Mouse (Mus musculus): ENCODE data around the gene 2010111I01Rik.

GRCm38 (mm10) chr13:63253147-63253546 is 288.5 kb downstream of the 2010111I01Rik start:
- TF ChIP-seq CTCF (conservative IDR thresholded peaks at IDR 0.05; ENCODE audit: insufficient read depth, insufficient read length, low read depth, low read length) (no peak), POLR2A (IDR thresholded peaks at IDR 0.05; ENCODE audit: low read depth, low read length) (no peak)

Measured in kidney, adult 2 months (tissue).